Mouse (Mus musculus) heart, postnatal 25 days (tissue): ENCODE data around the gene Cnep1r1. TPM values are rescaled to one million over a fixed set of nuclear protein-coding genes. Genes with fewer than 3 reads are reported as not detected.
A peak's percentile ranks its signal among the peaks of the same experiment; 100 is the strongest.

Source experiments
- DNase-seq: peaks from one replicate; pipeline ENCODE4 v3.0.0; 2022; ENCODE audit warnings: low spot score
- intact Hi-C: fragments of 180-260 bp; cut with DNase I; formaldehyde crosslinking; loops from one replicate; pipeline ENCODE4 v1.15.1; 2025
- total RNA-seq, 2 experiments: library from RNA; stranded (reverse); gene quantifications; 2 replicates each; pipeline ENCODE4 v1.2.3; 2021

The Cnep1r1 gene
- 10 to 100 TPM; 32.2 to 35.6 TPM for total RNA-seq

GRCm38 (mm10) chr8:88118456-88119036 lies at the start of gene Cnep1r1:
Gene Cnep1r1 (plus strand): TSS chr8:88118769.
- peak; percentile 89 for DNase-seq
- intact Hi-C loops, result no loop called here

GRCm38 (mm10) chr8:88082183-88082582 lies 36.4 kb upstream of the Cnep1r1 start:
- intact Hi-C loops, result no loop called here
- no peak for DNase-seq

GRCm38 (mm10) chr8:88088006-88088405 lies 30.6 kb upstream of the Cnep1r1 start:
- intact Hi-C loops, result no loop called here
- DNase-seq, result no peak

- intact Hi-C loops, result no loop called here
- DNase-seq, result no peak
These were observed 26.9 kb upstream of the Cnep1r1 start for GRCm38 (mm10) chr8:88091661-88092060.

- intact Hi-C loops, result no loop called here
- no peak for DNase-seq
These were observed 25.2 kb upstream of the Cnep1r1 start for GRCm38 (mm10) chr8:88093367-88093766.

- no peak for DNase-seq
- intact Hi-C loops, result no loop called here
These were observed 19.7 kb upstream of the Cnep1r1 start for GRCm38 (mm10) chr8:88098856-88099255.

GRCm38 (mm10) chr8:88099526-88099925 lies 19.0 kb upstream of the Cnep1r1 start:
- DNase-seq, result no peak
- intact Hi-C loops, result no loop called here

GRCm38 (mm10) chr8:88109241-88109640 lies 9.3 kb upstream of the Cnep1r1 start:
- intact Hi-C loops, result no loop called here
- no peak for DNase-seq

GRCm38 (mm10) chr8:88119076-88119475 lies 507 bp downstream of the Cnep1r1 start:
- intact Hi-C loops, result no loop called here
- no peak for DNase-seq

GRCm38 (mm10) chr8:88124850-88125249 lies 6.3 kb downstream of the Cnep1r1 start:
- DNase-seq, result no peak
- intact Hi-C loops, result no loop called here

- intact Hi-C loops, result no loop called here
- no peak for DNase-seq
These were observed 10.8 kb downstream of the Cnep1r1 start for GRCm38 (mm10) chr8:88129397-88129796.

GRCm38 (mm10) chr8:88130754-88131317 lies 12.3 kb downstream of the Cnep1r1 start:
- intact Hi-C loops, result no loop called here
- DNase-seq, result no peak

- intact Hi-C loops, result no loop called here
These were observed 19.3 kb downstream of the Cnep1r1 start, which contains the start of gene Heatr3 for GRCm38 (mm10) chr8:88137748-88138484. Gene Heatr3 (plus strand): TSS chr8:88137855.

GRCm38 (mm10) chr8:88139256-88139655 lies 20.7 kb downstream of the Cnep1r1 start:
- intact Hi-C loops, result no loop called here
- DNase-seq, result no peak

More at GRCm38 (mm10) chr8:88137748-88138484, 19.3 kb downstream of the Cnep1r1 start, which contains the start of gene Heatr3:
- DNase-seq, result peak; percentile 91

- intact Hi-C loops, result no loop called here
- no peak for DNase-seq
These were observed 23.1 kb downstream of the Cnep1r1 start for GRCm38 (mm10) chr8:88141629-88142028.

GRCm38 (mm10) chr8:88144041-88144440 lies 25.5 kb downstream of the Cnep1r1 start:
- DNase-seq, result no peak
- intact Hi-C loops, result no loop called here

GRCm38 (mm10) chr8:88150910-88151371 lies 32.4 kb downstream of the Cnep1r1 start:
- intact Hi-C loops, result loop anchor here (10.0 kb wide), 1 partner anchor 194 kb away; no protein-coding TSS in a partner anchor
- no peak for DNase-seq

- intact Hi-C loops, result no loop called here
- DNase-seq, result no peak
These were observed 41.8 kb downstream of the Cnep1r1 start for GRCm38 (mm10) chr8:88160237-88160995.

GRCm38 (mm10) chr8:88161439-88161838 lies 42.9 kb downstream of the Cnep1r1 start:
- no peak for DNase-seq
- intact Hi-C loops, result no loop called here

GRCm38 (mm10) chr8:88175264-88175663 lies 56.7 kb downstream of the Cnep1r1 start:
- intact Hi-C loops, result no loop called here
- no peak for DNase-seq
